Mouse (Mus musculus) forebrain, embryonic 12.5 days (tissue): ENCODE results near the gene Ap2b1. TPM values are rescaled to one million over a fixed set of nuclear protein-coding genes. Genes with fewer than 3 reads are reported as not detected.

Experiments used
- ATAC-seq: fragments of 200-750 bp; cut with Nextera tagmentation; 2 replicates; pipeline ENCODE4 v1.8.0; 2017; ENCODE audit warnings: moderate TSS enrichment; ENCODE audit not compliant: low FRiP score
- H3K27ac ChIP-seq: fragments of 300-500 bp; sonication (generic); 2 replicates; pipeline ENCODE4 v1.5.1; 2016; ENCODE audit warnings: mild to moderate bottlenecking
- H3K27me3 ChIP-seq: fragments of 300-500 bp; sonication (generic); 2 replicates; pipeline ENCODE4 v1.6.1; 2016; ENCODE audit warnings: mild to moderate bottlenecking
- H3K36me3 ChIP-seq: fragments of 300-500 bp; sonication (generic); replicated peaks from 2 replicates; pipeline ENCODE4 v1.6.1; 2016; ENCODE audit warnings: mild to moderate bottlenecking
- H3K4me1 ChIP-seq: fragments of 300-500 bp; sonication (generic); 2 replicates; pipeline ENCODE4 v1.6.1; 2016
- H3K4me2 ChIP-seq: fragments of 300-500 bp; sonication (generic); 2 replicates; pipeline ENCODE4 v1.6.1; 2016; ENCODE audit warnings: mild to moderate bottlenecking, moderate library complexity
- H3K4me3 ChIP-seq: fragments of 300-500 bp; sonication (generic); replicated peaks from 2 replicates; pipeline ENCODE4 v1.5.1; 2016; ENCODE audit warnings: mild to moderate bottlenecking
- H3K9ac ChIP-seq: fragments of 300-500 bp; sonication (generic); 2 replicates; pipeline ENCODE4 v1.6.1; 2016; ENCODE audit warnings: mild to moderate bottlenecking
- H3K9me3 ChIP-seq: fragments of 300-500 bp; sonication (generic); 2 replicates; pipeline ENCODE4 v1.6.1; 2016
- WGBS: fragments of 180-500 bp; shearing (Covaris S2); methylation state at CpG from one replicate; pipeline ENCODE4 v1.1.7; 2016; 5-methylcytosine and 5-hydroxymethylcytosine counted together
- polyA plus RNA-seq: library from polyadenylated mRNA; unstranded; fragments of >200 nt; fragmentation: Nextera tagmentation; extraction: Ambion mirVana; gene quantifications from 2 replicates; pipeline ENCODE4 v1.2.1, GENCODE M21; 2016

Ap2b1 gene
- polyA plus RNA-seq, 1 experiment from 2014 or later, result 95.7 TPM

GRCm38 (mm10) chr11:83439426-83440060, 140.7 kb downstream of the Ap2b1 start:
- WGBS, result 32% methylated on average over 11 of the region's 11 CpGs
- ATAC-seq, result no peak
- Histone ChIP-seq H3K9ac (peak overlapping the region; percentile 54; the same call in 1 of the 2 replicates), H3K4me1 (peaks cover 20% of the 10 kb centered on the region), H3K9me3 (no peaks in the 10 kb centered on the region), H3K27ac (no peak overlapping the region), H3K36me3 (no peaks in the 10 kb centered on the region), H3K4me3 (peak overlapping the region; percentile 60), H3K27me3 (peaks cover 64% of the 10 kb centered on the region), H3K4me2 (peak overlapping the region; percentile 94)

DNA sequence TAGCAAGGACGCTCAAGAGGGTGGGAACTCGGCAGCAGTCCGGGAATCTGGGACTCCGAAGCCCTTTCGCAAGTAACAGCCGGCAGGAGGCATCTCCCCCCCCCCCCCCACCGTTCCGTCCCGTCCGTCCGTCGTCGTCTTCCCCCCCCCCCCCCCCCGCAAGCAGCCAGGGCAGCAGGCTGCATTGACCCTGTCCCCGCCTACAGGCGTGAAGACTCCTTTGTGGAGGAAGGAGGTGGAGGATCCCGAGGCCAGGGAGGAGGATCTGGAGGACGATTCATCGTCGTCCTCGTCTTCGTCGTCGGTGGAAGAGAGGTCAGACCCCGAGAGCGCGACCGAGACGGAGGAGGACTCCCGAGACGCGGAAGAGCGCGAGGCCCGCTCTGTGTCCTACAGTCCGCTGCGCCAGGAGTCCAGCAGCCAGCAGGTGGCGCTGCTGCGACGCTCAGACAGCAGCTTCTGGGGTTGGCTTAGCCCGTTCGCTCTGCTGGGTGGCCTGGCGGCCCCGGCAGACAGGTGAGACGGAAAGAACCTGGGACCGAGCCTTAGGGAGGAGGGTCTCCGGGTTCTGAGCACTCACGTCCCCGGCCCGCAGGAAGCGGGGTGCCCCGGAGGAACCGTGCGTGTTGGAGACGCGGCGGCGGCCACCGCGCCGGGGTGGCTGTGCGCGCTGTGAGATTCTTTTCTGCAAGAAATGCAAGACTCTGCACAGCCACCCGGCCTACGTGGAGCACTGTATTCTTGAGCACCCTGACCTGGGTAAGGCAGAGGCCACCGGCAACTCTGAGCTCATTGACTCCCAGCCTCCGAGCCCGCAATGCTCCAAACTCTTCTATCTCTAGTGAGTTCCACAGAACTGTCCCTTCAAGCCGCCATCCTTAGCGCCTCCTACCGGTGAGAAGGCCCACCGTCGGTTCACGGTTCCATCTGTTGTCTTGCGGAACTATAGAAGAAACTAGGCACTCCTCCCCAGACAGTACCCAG, 141.5 kb downstream of the Ap2b1 start:
- H3K4me2 ChIP-seq, result peak overlapping the region; percentile 94
- H3K9ac ChIP-seq, result peak overlapping the region; percentile 54
- H3K27ac ChIP-seq, result no peak overlapping the region
- ATAC-seq, result peak; percentile 94
- peaks cover 71% of the 10 kb centered on the region for H3K27me3 ChIP-seq
- peak overlapping the region; percentile 60 for H3K4me3 ChIP-seq
- no peaks in the 10 kb centered on the region for H3K9me3 ChIP-seq
- H3K36me3 ChIP-seq, result no peaks in the 10 kb centered on the region
- WGBS, result under 1% methylated on average over 63 of the region's 75 CpGs
- H3K4me1 ChIP-seq, result peaks cover 23% of the 10 kb centered on the region

DNA sequence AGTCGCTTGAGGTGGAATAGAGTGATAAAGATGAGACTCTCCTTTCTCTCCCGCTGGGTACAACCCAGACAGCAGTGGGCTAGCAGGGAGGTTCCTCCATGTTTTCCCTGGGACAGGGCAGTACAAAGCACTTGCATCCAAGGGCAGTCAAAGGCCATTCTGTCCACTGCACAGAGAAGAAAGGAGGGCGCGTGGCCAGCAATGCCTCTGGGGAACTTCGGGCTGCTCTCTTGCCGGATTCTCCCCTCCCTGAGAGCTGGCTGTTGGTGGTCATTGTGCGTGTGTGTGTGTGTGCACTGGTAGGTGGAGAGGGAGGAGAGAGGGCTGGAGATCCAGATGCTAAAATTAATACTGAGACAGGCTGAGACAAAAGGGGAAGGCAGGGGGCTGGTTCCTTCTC, 142.4 kb downstream of the Ap2b1 start:
- H3K4me3 ChIP-seq, result no peak overlapping the region; the same call in 1 of the 2 replicates
- ATAC-seq, result no peak

GRCm38 (mm10) chr11:83442596-83443267, 143.9 kb downstream of the Ap2b1 start:
- 0 out of 2 replicates have a peak, but pooled peaks have one; percentile 42 for ATAC-seq
- no peak overlapping the region for H3K9ac ChIP-seq
- WGBS, result 14% methylated on average over 29 of the region's 29 CpGs
- H3K4me1 ChIP-seq, result peaks cover 23% of the 10 kb centered on the region
- H3K36me3 ChIP-seq, result no peaks in the 10 kb centered on the region
- peak overlapping the region; percentile 48 for H3K4me2 ChIP-seq
- H3K9me3 ChIP-seq, result no peaks in the 10 kb centered on the region
- H3K4me3 ChIP-seq, result peak overlapping the region; percentile 23
- peaks cover 81% of the 10 kb centered on the region for H3K27me3 ChIP-seq
- H3K27ac ChIP-seq, result no peak overlapping the region

More for the DNA sequence above, 142.4 kb downstream of the Ap2b1 start:
- Histone ChIP-seq H3K9ac (no peak overlapping the region), H3K27ac (no peak overlapping the region), H3K9me3 (no peaks in the 10 kb centered on the region), H3K36me3 (no peaks in the 10 kb centered on the region), H3K4me1 (peaks cover 23% of the 10 kb centered on the region), H3K27me3 (peaks cover 73% of the 10 kb centered on the region), H3K4me2 (no peak overlapping the region)
- WGBS, result 35% methylated on average over 7 of the region's 7 CpGs

DNA sequence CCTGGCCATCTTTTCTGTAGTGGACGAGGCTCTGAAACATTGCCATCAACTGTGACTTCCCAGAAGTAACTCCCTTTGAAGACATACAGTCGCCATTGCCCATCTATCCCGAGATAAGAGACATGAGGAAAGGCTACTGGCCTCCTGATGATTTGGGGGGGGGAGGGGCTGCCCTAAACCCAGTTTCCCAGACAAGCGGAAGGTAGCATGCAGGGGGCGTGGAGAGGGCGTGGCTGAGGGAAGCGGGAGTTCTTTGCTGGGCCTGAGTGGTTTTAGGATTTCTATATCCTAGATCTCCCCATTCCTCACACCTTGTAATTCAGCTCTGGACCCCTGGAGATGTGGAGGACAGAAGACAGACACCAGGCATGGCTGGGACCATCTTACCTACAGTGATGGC, 145.0 kb downstream of the Ap2b1 start:
- Histone ChIP-seq H3K9me3 (no peaks in the 10 kb centered on the region), H3K4me1 (peaks cover 32% of the 10 kb centered on the region), H3K9ac (no peak overlapping the region), H3K27me3 (peaks cover 77% of the 10 kb centered on the region), H3K4me3 (no peak overlapping the region), H3K36me3 (no peaks in the 10 kb centered on the region), H3K4me2 (no peak overlapping the region), H3K27ac (no peak overlapping the region)
- WGBS, result 11% methylated on average over 7 of the region's 7 CpGs
- no peak for ATAC-seq

DNA sequence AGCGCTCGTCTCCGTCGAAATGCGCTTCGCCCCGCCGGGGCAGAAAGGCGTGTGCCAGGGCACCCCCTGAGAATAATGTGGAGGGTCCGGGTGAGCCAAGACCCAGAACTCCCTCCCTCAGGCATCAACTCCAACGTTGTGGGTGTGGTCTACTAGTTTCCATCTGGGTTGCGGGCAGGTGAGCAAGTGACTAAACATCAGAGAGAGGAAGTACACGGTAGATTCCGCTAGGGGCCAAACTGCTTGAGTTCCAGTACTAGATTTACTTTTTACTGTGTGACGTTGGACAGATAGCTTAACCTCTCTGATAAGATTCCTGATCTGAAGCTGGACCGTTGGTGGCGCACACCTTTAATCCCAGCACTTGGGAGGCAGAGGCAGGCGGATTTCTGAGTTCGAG, 146.2 kb downstream of the Ap2b1 start:
- H3K9me3 ChIP-seq, result no peaks in the 10 kb centered on the region
- H3K4me1 ChIP-seq, result peaks cover 35% of the 10 kb centered on the region
- H3K36me3 ChIP-seq, result no peaks in the 10 kb centered on the region
- ATAC-seq, result no peak
- no peak overlapping the region for H3K9ac ChIP-seq
- no peak overlapping the region for H3K27ac ChIP-seq
- H3K27me3 ChIP-seq, result peaks cover 70% of the 10 kb centered on the region
- peak overlapping the region; percentile 19 for H3K4me3 ChIP-seq
- H3K4me2 ChIP-seq, result peak overlapping the region; percentile 35
- WGBS, result 26% methylated on average over 19 of the region's 19 CpGs

- Histone ChIP-seq H3K4me1 (peaks cover 23% of the 10 kb centered on the region), H3K9ac (no peak overlapping the region), H3K4me2 (no peak overlapping the region), H3K36me3 (no peaks in the 10 kb centered on the region), H3K4me3 (no peak overlapping the region), H3K9me3 (no peaks in the 10 kb centered on the region), H3K27ac (no peak overlapping the region), H3K27me3 (peaks cover 50% of the 10 kb centered on the region)
- ATAC-seq, result no peak
- 75% methylated on average over 10 of the region's 10 CpGs for WGBS
Measured at GRCm38 (mm10) chr11:83447612-83448011, 148.8 kb downstream of the Ap2b1 start.

DNA sequence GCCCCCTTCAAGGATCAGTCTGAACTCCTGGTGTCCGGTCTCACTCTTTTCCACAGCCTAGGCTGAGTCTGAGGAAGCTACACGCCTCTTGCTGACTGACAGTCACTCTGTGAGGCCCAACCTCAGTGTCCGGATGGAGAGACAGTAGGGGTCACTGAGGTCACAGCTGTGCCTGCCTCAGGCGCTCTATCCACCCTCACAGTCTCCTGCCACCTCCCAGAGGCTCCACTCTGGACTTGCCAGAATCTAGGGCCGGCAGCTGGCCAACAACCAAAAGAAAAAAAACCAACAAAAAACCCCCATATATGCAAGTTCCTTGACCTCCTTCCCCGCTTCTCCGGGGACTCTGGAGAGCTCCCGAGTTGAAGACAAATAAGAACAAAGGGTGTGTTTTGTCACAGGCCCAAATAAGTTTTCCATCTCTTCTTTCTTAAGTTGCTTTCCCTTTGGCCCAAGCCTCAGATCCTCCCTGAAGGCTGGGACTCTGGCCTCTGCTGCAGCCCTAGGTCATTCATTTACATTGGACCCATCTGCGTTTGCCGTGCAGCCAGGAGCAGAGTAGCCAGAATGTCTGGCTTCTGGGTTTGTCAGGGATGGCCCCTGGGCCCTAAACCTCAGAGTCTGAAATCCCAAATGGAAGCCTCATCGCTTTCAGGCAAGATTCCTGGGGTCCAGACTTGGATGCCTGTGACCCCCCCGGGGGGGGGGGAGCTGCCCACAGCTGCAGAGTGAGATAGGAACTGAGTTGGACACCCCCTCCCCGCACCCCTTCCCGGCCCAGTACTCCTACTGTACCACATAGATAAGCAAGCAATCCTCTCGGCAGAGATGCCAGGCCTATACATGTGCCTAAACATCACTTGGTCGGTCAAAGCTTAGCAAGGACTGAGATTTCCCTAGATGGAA, 149.4 kb downstream of the Ap2b1 start:
- H3K4me3 ChIP-seq, result no peak overlapping the region
- H3K27me3 ChIP-seq, result peaks cover 46% of the 10 kb centered on the region

GRCm38 (mm10) chr11:83448927-83449236, 150.1 kb downstream of the Ap2b1 start:
- no peak for ATAC-seq
- Histone ChIP-seq H3K27me3 (peaks cover 40% of the 10 kb centered on the region), H3K4me1 (peaks cover 17% of the 10 kb centered on the region), H3K36me3 (no peaks in the 10 kb centered on the region), H3K4me2 (no peak overlapping the region), H3K9ac (no peak overlapping the region), H3K4me3 (no peak overlapping the region), H3K9me3 (no peaks in the 10 kb centered on the region), H3K27ac (0 out of 2 replicates have a peak overlapping the region, but pooled peaks have one; percentile 19)

More for the DNA sequence above, 149.4 kb downstream of the Ap2b1 start:
- Histone ChIP-seq H3K4me1 (peaks cover 20% of the 10 kb centered on the region), H3K4me2 (no peak overlapping the region), H3K9me3 (no peaks in the 10 kb centered on the region), H3K27ac (0 out of 2 replicates have a peak overlapping the region, but pooled peaks have one; percentile 19), H3K36me3 (no peaks in the 10 kb centered on the region), H3K9ac (no peak overlapping the region)
- ATAC-seq, result no peak
- WGBS, result 57% methylated on average over 16 of the region's 16 CpGs

DNA sequence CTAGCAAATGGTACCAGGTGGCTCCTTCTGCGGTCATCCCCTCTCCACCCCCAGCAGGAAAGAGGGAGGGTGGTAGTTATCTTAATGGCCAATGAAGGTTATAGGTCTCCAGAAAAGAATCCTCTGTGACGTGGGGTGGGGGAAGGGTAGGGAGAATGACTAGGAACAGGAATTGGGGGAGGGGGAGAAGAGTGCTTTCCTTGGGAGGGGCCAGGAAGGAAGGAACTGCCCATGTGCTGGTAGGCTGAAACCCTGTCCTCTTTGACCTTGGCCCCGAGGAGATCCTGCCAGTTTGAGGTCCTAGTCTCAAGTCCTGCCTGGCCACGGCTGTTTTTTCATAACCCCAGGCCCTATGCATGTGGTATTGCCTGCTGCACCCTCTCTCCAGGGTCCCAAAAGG, 150.5 kb downstream of the Ap2b1 start:
- H3K27me3 ChIP-seq, result peaks cover 36% of the 10 kb centered on the region
- H3K4me3 ChIP-seq, result no peak overlapping the region
- no peak overlapping the region for H3K27ac ChIP-seq
- H3K36me3 ChIP-seq, result no peaks in the 10 kb centered on the region
- no peak overlapping the region for H3K4me2 ChIP-seq
- no peak for ATAC-seq
- H3K9me3 ChIP-seq, result no peaks in the 10 kb centered on the region
- 57% methylated on average over 4 of the region's 4 CpGs for WGBS
- peaks cover 15% of the 10 kb centered on the region for H3K4me1 ChIP-seq
- no peak overlapping the region for H3K9ac ChIP-seq

- Histone ChIP-seq H3K9ac (no peak overlapping the region), H3K4me2 (no peak overlapping the region), H3K4me1 (peaks cover 12% of the 10 kb centered on the region), H3K36me3 (no peaks in the 10 kb centered on the region), H3K9me3 (no peaks in the 10 kb centered on the region), H3K4me3 (no peak overlapping the region), H3K27me3 (peaks cover 26% of the 10 kb centered on the region), H3K27ac (no peak overlapping the region)
- 14% methylated on average over 1 of the region's 1 CpGs for WGBS
- no peak for ATAC-seq
Measured at GRCm38 (mm10) chr11:83450550-83450949, 151.7 kb downstream of the Ap2b1 start.
